Mouse (Mus musculus): Measurements from ENCODE around the gene Aff4.

Gene Aff4

DNA sequence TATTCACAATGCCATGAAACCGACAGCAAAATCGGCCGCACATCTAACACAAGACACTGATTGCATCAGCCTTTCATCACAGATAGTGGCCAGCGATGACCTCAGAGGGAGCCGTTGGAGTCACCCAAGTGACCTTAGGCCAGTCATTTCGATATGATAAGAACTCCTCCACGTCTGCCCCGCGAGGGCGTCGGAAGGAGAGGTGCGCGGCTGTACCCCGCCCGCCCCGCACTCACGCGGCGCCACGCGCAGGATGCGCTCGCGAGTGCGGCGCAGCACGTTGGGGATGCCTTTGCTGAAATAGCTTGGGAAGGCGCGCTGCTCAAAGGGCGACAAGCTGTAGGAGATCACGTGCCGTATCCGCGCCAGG is 79.7 kb downstream of the Aff4 start:
- no peak for DNase-seq

DNA sequence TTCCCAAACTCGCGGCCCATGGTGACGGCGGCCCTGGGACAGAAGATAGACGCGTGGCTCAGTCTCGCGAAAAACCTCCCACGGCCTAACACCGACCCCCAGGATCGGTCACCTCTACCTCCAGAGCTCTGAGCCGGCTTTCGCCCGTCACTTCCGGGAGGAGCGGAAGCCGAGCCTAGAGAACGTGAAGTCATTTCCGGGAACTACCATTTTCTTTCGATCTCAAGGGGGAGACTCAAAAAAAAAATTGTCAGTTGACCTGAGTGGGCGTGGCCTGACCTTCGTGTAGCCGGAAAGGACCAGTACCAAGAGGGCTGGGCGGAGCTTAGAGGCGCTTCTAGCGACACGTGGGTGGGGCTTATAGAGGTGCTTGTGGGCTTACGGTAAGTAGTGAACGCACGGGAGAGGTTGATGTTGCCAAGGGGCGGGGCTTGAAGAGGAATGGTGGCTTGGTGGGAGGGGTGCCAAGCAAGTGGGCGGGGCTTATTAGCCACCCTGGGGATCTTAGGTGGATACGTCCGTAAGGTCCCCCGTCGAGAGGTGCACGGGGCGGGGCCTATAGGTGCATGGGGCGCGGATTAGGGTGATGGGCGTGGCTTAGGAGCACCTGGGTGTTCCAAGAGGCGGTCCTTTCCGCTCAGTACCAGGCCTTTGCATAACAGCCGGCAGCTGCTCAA is 80.2 kb downstream of the Aff4 start, which contains the start of the genes Uqcrq and Gdf9:
TSS of gene Uqcrq (minus strand) at position 162 of the 677 bp plus-strand sequence.
TSS of gene Gdf9 (plus strand) at position 354 of the 677 bp plus-strand sequence.
- peak; percentile 99 for DNase-seq

DNA sequence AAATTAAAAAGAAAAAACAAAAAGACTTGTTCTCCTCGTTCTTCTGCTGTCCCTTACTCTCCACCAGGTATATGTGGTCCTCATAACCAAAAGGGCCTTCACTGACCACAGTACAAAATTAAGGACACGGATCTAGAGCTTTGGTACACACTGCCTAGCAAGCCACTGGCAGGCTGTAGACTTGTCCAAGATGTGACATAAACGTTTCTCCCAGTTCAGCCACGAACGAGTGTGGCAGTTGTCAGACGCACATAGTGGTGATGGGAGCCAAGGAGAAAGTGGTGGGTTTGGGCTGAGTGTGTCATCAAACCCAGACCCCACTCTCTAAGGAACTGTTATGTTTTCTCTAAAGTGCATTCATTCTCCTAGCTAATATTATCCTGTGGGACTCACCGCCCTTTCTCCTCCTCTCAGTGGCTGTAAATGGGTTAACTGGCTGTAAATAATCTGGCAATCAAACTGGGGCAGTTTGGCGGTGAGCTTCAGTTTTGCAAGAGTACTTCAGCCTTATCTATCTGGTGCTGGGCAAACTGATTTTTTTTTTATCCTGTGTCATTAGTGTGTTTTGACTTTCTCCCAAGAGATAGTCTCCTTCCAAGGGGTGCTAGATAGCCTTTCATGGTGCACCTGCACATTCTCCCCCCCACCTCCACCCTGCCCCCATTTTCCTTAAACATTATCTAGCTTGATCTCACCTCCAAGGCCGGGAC is 80.9 kb downstream of the Aff4 start:
- DNase-seq = peak; percentile 39

DNA sequence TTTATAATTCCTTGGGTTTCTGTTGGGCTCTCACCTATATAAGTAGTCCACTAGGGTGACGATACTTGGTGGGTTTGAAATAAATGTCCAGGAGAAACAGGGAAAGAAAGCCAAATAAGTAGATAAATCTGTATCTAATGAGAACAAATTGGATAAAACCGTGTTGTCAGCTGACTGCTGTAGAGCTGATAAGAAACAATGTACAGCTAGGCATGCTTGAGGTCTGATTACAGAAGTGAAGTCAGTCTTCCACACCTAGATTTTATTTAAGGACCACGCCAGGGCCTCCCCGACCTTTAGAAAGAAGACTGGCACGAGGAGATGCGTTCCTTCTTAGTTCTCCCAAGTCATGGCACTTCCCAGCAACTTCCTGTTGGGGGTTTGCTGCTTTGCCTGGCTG is 82.4 kb downstream of the Aff4 start:
- DNase-seq = no peak

DNA sequence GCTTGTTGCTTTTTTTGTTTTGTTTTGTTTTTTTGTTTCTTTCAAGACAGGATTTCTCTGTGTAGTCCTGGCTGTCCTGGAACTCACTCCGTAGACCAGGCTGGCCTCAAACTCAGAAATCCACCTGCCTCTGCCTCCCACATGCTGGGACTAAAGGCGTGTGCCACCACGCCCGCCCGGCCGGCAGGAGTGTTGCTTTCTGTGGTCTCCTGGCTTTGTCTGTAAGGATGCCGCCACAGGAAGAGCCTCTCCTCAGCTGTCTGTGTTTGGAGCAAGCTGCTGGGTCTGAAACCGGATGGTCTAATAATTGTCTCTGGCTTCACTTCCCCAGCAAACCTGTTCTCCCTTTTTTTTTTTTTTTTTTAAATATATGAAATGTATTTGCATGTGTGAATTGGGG is 84.9 kb downstream of the Aff4 start:
- DNase-seq = no peak

DNA sequence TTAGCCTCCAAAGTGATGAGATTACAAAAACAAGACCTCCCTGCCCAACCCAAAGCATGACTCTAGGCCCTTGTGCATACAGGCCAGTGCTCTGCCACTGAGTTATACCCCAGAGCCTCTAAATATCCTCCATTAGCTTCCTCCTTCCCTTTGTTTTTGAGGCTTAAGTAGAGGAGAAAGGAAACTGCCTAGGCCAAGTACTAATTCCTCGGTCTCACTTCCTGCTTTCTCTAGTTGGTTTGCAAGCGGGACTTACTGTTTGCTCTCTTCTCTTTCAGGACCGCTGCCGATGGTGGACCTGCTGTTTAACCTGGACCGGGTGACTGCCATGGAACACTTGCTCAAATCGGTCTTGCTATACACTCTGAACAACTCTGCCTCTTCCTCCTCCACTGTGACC is 85.7 kb downstream of the Aff4 start:
- DNase-seq = no peak

DNA sequence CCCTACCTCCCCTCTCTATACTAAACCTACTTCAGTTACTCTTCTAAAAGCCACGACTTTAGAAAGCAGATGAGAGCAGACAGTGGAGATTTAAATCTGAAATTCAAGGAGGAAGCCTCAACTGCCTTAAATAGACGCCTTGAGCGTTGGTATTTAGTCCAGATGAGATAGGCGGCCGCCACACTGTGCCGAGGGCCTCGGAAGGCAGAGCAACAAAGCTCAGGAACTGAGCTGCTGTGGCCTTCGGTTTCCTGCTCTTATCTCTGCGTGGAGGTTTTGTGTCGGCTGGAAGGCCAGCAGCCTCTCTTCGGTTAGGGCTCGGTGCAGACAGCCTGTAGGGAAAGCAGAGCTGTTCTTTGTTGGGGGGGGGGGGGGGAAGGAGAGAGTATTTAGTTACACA is 91.3 kb downstream of the Aff4 start:
- peak; percentile 66 for DNase-seq

DNA sequence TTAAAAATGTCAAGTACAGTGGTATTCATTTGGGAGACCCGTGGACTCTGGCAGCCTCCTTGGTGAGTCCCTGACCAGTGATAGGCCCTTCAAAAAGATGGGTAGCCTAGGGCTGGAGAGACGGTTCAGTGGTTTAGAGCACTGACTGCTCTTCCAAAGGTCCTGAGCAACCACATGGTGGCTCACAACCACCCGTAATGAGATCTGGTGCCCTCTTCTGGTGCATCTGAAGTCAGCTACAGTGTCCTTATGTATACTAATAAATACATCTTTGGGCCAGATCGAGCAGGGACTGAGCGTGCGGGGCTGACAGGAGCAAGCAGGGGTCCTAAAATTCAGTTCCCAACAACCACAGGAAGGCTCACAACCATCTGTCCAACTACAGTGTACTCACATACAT is 93.2 kb downstream of the Aff4 start:
- peak; percentile 60 for DNase-seq

DNA sequence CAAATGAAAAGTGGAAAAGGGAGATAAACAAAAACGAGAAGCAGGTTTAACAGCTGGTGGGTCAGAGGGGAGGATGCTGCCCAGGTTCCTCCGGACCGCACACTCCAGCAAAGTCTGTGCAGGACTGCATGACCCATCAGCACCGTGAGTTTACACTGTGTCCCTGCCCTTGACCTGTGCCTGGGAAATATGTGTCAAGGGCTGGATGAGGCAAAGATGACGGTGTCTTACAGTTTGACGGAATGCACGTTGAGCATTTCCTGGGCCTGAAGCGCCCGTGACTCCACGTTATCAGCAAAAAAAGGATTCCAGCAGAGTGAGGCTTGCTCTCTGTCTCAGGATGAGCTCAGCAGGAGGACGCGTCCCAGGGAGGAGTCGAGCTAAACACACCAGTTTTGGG is 94.9 kb downstream of the Aff4 start:
- no peak for DNase-seq

DNA sequence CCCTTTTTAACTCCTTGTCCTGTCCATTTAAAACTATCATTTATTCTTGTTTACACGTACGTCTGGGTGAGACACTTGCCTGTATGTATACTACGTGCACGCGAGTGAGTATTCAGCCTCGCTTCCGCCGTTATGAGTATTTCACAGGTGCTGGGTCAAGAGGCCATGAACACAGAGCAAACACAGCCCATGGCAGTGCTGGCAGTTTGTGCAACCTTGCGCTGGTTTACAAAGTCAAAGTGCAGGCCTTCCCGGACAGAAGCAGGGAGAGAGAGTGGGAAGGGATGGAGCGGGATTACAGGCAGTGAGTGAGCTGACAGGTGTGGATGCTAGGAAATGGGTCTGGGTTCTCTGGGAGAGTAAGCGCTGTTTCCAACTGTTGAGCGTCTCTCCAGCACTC is 95.5 kb downstream of the Aff4 start:
- no peak for DNase-seq

DNA sequence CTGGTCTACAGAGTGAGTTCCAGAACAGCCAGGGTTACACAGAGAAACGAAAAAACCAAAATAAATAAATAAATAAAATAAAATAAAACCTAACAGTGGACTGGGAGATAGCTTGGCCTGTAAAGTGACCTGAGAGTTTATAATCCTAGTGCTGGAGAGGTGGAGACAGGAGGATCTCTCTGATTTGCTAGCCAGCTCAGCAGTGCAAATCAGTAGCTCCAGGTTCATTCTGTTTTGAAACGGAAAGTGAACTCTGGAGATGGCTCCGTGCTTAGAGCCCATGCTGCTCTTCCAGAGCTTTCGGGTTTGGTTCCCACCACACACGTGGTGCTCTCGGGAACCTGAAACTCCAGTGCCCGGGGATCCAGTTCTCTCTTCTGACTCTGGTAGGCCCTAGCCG is 97.4 kb downstream of the Aff4 start:
- DNase-seq = no peak

DNA sequence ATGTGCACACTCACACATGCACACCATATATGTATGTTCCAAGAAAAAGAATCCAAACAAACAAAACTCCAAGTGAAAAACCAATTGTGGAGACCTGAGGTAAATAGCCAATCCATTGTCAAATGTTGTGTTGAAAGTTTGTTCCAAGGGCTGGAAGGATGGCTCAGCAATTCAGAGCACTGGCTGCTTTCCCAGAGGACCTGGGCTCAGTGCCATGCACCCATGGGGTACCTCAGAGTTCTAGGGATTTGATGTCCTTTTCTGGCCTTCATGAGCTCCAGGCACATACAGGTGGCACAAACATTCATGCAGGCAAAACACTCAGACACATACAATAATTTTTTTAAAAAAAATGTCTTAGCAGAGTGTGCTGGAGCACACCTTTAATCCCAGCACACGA is 97.9 kb downstream of the Aff4 start:
- DNase-seq = no peak

DNA sequence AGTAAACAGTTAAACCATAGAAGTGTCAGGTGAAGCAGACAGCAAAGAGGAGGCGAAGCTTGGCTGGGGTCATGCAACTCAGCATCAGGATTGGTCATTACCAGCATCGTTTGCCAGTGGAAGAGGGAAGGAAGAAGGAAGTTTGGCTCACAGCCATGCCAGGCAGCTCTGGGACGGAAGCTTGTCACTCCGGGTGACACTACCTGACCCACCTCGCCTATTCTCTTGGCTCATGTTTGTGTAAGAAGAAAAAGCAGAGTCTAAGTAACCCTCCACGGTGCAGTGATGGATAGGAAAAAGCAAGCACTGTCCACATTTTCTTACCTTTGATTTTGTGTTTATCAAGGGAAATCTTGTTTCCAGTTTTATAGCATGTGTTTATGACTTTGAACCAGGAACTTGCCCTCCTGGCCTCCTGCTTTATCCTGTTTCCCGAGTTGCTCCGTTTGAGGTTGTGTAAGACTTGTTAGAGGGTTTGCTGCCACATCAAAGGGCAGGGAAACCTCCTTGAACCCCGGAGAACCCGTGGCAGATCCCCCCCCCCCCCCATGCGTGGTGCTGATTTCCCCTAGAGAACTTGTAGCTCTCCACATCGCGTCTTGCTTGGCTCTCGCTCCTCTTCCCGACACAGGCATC is 99.6 kb downstream of the Aff4 start:
- peak; percentile 44 for DNase-seq

DNA sequence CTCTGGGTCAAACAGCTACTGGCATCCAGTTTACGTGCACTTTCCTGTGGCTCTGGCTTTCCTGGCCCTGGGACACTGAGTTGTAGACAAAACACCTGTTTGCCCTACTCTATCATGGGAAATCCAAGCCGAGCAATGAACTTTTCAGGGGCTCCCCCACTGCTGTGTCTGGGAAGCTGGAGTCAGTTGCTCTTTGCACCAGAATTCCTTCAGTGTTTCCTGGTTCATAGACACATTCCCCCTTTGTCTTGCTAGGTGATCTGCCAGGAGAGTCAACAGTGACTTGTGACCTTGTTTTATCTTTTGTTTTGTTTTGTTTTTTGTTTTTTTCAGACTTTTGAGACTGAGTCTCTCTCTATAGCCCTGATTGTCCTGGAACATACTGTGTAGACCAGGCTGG is 100.7 kb downstream of the Aff4 start:
- no peak for DNase-seq

DNA sequence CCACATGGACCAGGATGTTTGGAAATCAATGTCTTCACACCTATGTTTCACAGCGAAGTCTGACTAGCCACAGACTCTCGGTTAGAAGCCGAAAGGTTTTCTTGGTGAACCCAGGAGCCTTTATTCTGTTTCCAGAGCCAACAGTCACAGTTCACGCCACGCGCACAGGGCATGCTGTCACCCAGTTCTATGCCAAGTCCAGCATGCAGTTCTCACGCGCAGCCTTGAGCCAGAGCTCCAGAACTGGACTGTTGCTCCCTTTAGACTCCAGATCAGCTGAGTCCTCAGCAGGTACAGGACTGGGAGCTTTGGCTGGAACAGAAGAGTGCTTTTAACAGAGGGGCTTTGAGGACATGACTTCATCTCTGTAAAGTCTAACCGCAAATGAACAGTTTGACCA is 101.8 kb downstream of the Aff4 start:
- no peak for DNase-seq

DNA sequence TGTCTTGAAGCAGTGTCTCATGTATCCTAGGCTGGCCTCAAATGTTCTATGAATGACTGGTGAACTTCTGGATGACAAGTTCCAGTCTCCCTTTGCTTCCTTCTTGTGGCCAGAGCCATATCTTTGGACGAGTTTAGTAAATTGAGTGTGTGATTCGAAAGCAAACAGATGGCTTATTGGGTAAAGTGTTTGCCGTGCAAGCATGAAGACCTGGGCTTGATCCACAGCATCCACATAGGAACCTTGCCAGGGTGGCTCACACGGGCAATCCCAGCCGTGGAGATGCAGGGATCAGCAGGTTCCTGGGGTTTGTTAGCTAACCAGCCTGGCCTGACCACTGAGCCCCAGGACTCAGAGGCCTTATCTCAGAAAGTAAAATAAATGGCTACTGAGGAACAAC is 102.4 kb downstream of the Aff4 start:
- DNase-seq = no peak

DNA sequence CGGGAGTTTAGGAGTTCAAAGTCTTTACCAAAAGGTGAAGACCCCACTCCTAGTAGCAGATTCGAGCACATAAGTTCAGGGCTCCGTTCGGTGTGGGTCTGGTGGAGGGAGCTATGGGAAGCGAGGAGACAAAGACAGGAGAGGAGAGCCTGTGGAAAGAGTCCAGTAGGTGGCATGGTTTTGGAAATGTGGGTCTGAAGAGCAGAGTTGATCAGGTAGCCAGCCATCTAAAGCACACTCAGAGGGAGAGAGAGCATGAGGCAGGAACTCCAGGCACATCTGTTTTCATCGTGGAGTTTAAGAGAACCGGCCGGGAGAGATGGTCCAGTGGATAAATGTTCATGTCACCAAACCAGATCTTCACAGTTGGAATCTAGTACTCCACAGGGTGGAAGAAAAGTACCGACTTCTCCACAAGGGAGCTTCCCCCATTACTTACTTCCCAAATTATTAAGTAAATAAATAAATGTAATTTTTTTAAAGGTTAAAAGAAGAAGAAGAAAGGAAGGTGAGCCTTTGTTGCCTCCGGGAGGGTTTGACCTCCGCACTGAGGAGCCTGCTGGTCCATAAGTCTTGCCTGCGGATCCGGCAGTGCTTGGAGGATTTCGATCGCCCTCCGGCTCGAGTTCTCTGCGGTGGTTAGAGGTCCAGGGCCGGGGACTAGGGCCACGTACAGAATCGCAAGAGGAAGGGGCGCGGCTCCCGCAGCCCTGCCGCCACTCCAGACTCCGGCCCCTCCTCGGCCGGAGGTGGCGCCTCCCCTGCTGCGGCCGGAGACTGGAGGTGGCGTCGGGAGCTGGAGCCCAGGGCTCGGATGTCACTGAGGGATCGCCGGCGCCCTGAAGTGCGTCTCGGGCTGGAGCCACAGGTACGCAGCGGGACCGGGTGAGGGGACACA is 106.1 kb downstream of the Aff4 start, which contains the start of the genes Gm10447 and Shroom1:
TSS of gene Gm10447 (minus strand) at position 637 of the 898 bp plus-strand sequence.
TSS of gene Shroom1 (plus strand) at position 732 of the 898 bp plus-strand sequence.
- no peak for DNase-seq

DNA sequence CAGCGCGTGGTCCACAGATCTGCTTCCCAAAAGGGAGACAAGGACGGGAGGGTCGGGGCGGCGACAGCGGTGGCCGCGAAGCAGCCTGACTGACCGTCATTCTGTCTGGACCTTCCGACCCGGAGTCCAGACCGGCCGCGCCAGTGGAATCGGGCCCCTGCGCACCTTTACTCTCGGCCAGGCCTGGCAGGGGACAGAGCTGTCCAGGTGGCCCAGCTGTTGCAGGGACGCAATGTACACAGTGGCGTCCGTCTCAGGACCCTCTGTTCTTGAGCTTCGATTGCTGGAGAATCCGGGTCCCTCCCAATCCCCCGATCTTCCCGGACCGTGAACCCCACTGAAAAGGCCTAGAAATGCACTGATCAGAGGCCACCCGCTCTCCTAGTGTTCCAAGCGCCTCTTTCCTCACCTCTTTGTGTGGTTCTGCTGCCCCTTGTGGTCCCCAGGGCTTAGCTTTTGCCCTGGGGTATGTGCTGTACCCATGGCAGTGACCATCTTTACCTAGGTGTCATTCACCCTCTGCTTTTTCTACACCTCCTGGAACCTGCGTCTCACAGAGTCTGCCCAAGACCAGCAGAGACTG is 106.8 kb downstream of the Aff4 start:
- DNase-seq = no peak

DNA sequence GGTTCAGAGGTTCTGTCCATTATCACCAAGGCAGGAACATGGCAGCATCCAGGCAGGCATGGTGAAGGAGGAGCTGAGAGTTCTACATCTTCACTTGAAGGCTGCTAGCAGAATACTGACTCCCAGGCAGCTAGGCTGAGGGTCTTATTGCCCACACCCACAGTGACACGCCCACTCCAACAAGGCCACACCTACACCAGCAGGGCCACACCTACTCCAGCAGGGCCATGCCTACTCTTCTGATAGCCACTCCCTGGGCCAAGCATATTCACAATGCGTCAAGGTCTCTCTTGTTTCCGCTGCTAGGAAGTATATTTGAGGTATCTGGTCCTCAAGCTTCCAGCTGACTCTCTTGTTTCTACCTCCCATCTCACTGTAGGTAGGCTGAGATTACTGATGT is 108.4 kb downstream of the Aff4 start:
- DNase-seq = no peak

DNA sequence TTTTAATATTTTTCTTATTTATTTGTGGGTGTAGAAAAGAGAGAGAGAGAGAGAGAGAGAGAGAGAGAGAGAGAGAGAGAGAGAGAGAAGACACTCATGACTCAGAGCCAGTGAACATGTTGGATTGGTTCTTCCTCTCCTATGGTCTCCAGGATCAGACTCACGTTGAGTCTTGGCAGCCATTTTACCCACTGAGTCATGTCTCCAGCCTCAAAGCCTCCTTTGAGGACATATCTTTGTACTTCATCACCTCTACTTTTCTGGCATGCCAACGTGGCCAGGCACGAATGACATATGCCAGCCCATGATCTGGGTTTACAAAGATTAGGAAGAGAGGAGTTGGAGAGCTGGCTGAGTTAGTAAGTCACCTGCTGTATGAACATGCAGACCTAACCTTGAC is 109.6 kb downstream of the Aff4 start:
- DNase-seq = no peak

DNA sequence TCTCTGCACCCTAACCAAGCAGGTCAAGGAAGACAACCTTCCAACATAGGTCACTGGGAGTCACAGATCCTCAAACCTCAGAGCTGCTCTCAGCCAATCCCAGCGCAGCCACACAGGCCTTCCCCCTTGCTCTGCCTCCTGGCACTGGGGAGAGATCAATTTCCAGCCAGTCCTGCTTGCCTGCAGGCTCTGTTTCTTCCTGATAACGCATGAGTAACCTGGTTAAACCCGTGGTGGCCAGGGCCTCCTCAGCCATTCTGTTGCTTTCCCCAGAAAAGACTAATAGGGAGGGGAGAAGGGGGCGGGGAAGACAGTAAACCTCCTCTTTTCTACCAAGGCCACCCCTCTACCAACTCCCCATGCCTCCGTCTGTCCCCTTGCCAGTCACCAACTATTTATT is 111.1 kb downstream of the Aff4 start:
- no peak for DNase-seq

DNA sequence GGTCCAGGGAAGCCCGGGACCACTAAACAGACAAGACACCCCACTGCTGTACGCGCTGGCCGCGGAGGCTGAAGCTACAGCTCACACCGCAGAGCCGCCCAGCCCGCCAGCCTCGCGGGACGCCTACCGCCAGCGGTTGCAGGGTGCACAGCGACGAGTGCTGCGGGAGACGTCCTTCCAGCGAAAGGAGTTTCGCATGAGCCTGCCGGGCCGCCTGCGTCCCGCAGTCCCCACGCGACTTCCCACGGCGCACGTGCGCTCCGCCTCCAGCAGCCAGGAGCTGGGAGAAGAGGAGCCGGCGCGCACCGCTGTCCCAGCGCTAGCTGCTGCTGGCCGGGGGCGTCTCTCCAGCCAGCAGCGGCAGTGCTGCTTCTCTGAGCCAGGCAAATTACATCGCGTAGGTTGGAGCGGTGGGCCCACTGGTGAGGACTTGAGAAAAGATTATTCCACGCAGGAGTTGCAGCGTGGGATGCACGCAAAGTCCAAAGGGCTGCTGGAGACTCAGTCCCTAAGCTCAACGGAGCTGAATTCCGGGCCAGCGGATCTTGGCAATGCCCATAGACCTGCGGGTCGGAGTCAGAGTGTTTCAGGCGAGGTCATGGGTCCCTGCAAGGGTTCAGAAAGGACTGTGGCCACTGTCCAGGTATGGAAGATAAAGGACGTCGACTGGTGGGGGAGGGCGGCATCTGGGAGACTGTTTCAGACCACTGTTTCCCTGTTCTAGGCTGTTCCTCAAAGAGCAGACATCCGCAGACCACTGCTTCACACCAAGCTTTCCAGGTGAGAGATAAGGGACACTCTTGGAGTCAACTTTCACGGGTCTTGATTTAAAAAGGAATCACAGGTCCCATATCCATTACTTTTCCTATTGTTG is 113.2 kb downstream of the Aff4 start:
- DNase-seq = peak; percentile 40
